In genomic region chr11:54201881-54202685, GRCm38 (mm10) we compare ENCODE assay signal across 27 mouse cellular contexts. TPM values are rescaled to one million over a fixed set of nuclear protein-coding genes. Genes with fewer than 3 reads are reported as not detected.
DNase-seq lines count a peak whose midpoint lies in the region; ATAC-seq and TF ChIP-seq lines count a peak whose summit lies in the region.
"Had no signal": no experiment of that assay in that cellular context is flagged by ENCODE, and none has a peak within 500 bp of the region (broad histone marks: within the 10 kb centered on the region; RNA-seq: fewer than 3 reads in every experiment).

No protein-coding gene starts in this region.

- no peak overlapping the region for H3K9ac ChIP-seq in ES-Bruce4 (ENCODE audit: low read depth, poor library complexity, severe bottlenecking)
- H3K9ac ChIP-seq: embryonic facial prominence, embryonic 12.5 days; forebrain, embryonic 12.5 days; heart, embryonic 12.5 days; hindbrain, embryonic 15.5 days had no signal

- peak; percentile 12 to 18 for DNase-seq in B cell, adult 2 months
- peak; percentile 86 for DNase-seq in R1 (ENCODE audit: low read depth, low spot score)
- peak; percentile 32 for DNase-seq in induced T-regulatory cell, adult 2 months (ENCODE audit: low read depth)
- DNase-seq in layer of hippocampus, postnatal 36 days: no peak
- DNase-seq in heart, adult 11 months: no peak
- DNase-seq in kidney, postnatal 14 days: no peak
- DNase-seq: adrenal gland, adult 2 months; adrenal gland, postnatal 36 days; cerebellum, adult 2 months; cerebellum, postnatal 10 days; gastrocnemius, postnatal 10 days; heart, adult 2 months; heart, postnatal 36 days; kidney, adult 11 months had no signal

- no peaks in the 10 kb centered on the region for H3K9me3 ChIP-seq in ES-Bruce4 (replicated peaks; ENCODE audit: control insufficient read depth, insufficient read depth, low read length, poor library complexity, severe bottlenecking)
- H3K9me3 ChIP-seq: embryonic facial prominence, embryonic 12.5 days; forebrain, embryonic 12.5 days; heart, embryonic 12.5 days; hindbrain, embryonic 15.5 days had no signal

- peaks cover 4% of the 10 kb centered on the region for H3K4me1 ChIP-seq in ES-Bruce4 (ENCODE audit: control insufficient read depth, insufficient read depth, low read length)
- H3K4me1 ChIP-seq: embryonic facial prominence, embryonic 12.5 days; forebrain, embryonic 12.5 days; heart, embryonic 12.5 days; hindbrain, embryonic 15.5 days had no signal

- H3K27ac ChIP-seq in ES-Bruce4 (ENCODE audit: insufficient read depth, low read length): peak overlapping the region; percentile 64; the same call in 1 of the 2 replicates
- H3K27ac ChIP-seq: embryonic facial prominence, embryonic 12.5 days; forebrain, embryonic 12.5 days; heart, adult 2 months; hindbrain, embryonic 15.5 days had no signal

- H3K27me3 ChIP-seq in ES-Bruce4 (ENCODE audit: control insufficient read depth, insufficient read depth, low read length, poor library complexity, severe bottlenecking): no peaks in the 10 kb centered on the region
- H3K27me3 ChIP-seq: embryonic facial prominence, embryonic 12.5 days; forebrain, embryonic 12.5 days; heart, embryonic 12.5 days; hindbrain, embryonic 15.5 days had no signal

- no peaks in the 10 kb centered on the region for H3K36me3 ChIP-seq in ES-Bruce4 (ENCODE audit: control insufficient read depth, insufficient read depth, low read length, poor library complexity, severe bottlenecking)
- H3K36me3 ChIP-seq: embryonic facial prominence, embryonic 12.5 days; forebrain, embryonic 12.5 days; heart, embryonic 12.5 days; hindbrain, embryonic 15.5 days had no signal

- no peak for TF ChIP-seq CTCF in ES-Bruce4 (IDR thresholded peaks at IDR 0.05; ENCODE audit: low read depth, low read length)

- no peak for ATAC-seq in erythroid progenitor cell, adult 5-6 weeks (replicated peaks; ENCODE audit: low FRiP score, poor library complexity, severe bottlenecking)
- ATAC-seq: forebrain, embryonic 16.5 days had no signal

- H3K4me3 ChIP-seq in ES-Bruce4 (ENCODE audit: low read depth, low read length): no peak overlapping the region
- H3K4me3 ChIP-seq: embryonic facial prominence, embryonic 12.5 days; forebrain, embryonic 12.5 days; heart, adult 2 months; heart, embryonic 12.5 days; hindbrain, embryonic 15.5 days had no signal

- TF ChIP-seq POLR2A in ES-Bruce4 (IDR thresholded peaks at IDR 0.05; ENCODE audit: insufficient read depth, low read length): no peak

- TF ChIP-seq EP300 in ES-Bruce4 (IDR thresholded peaks at IDR 0.05; ENCODE audit: insufficient read depth, low read depth, low read length): no peak

RNA-seq across cellular contexts. Expression of gene Csf2, which starts 47.4 kb away (rescaled TPM):
- polyA plus RNA-seq in ES-Bruce4 (2011; ENCODE audit: insufficient read depth, insufficient read length, low read depth, missing spikeins): not detected in 2 replicates
- total RNA-seq in layer of hippocampus, postnatal 36 days (2021): not detected
- not detected in 2 replicates for total RNA-seq in erythroid progenitor cell, adult 5-6 weeks (2015; ENCODE audit: low replicate concordance)
- not detected in 2 replicates for total RNA-seq in erythroid progenitor cell, adult 5-6 weeks (2017; ENCODE audit: low replicate concordance)
- total RNA-seq: adrenal gland, adult 2 months; adrenal gland, postnatal 36 days; gastrocnemius, postnatal 10 days; gastrocnemius, postnatal 4 days; heart, adult 2 months; heart, postnatal 36 days had no signal
- polyA plus RNA-seq: adrenal gland, adult 2 months; C2C12; cerebellum, adult 2 months; cortical plate, adult 2 months; embryonic facial prominence, embryonic 12.5 days; forebrain, embryonic 12.5 days; forebrain, embryonic 16.5 days; frontal cortex, adult 2 months; heart, adult 2 months; heart, embryonic 12.5 days; heart, embryonic 16.5 days; hindbrain, embryonic 11.5 days; hindbrain, embryonic 15.5 days had no signal

Comparison
In these comparisons a context has a peak if more than half of its experiments do, and no peak if none do; other contexts are left out.
1. DNase-seq: peak in B cell, adult 2 months (2 of 2), R1 (single experiment) and induced T-regulatory cell, adult 2 months (single experiment); none in layer of hippocampus, postnatal 36 days (0 of 2), heart, adult 11 months (single experiment) and kidney, postnatal 14 days (single experiment).